Mouse (Mus musculus) kidney, adult 8-10 months (tissue): ENCODE data around the gene Nsa2.

ENCODE experiments used
- DNase-seq, 2 experiments: peaks; one replicate each; pipeline ENCODE4 v3.0.0; 2022

Gene Nsa2

GRCm38 (mm10) chr13:97086316-97086715 is 51.4 kb downstream of the Nsa2 start:
- DNase-seq: no peak

DNA sequence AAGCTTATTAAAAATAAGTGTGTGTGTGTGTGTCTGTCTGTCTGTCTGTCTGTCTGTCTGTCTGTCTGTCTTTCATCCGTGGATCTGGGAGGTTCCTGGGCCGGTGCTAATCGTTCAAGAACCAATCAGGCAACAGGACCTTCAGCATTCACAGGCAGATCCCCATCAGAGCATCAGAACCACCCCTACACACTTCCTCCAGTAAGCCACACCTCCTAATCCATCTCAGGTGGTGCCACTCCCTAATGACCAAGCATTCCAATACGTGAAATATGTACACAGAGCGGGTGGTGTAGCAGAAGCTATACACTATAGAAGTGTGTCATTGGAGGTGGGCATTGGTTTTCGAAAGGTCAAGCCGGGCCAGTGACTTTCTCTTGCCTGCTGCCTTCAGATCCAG is 55.3 kb downstream of the Nsa2 start:
- DNase-seq: no peak

DNA sequence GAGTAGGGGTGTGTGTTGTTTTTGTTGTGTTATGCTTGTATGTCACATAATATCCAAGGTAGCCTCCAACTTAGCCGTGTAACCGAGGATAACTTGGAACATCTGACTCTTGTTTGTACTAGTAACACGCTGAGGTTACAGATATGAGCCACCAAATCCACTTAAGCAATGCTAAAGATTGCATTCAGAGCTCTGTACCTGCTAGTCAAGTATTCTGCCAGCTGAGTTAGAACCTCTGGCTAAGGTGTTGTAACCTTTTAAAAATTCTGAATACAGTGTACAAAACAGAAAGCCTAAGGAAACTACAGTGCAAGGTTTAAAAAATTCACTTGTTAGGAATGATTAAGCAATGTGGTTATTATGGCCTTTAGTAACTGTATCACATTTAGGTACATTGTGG is 57.1 kb downstream of the Nsa2 start:
- no peak for DNase-seq

DNA sequence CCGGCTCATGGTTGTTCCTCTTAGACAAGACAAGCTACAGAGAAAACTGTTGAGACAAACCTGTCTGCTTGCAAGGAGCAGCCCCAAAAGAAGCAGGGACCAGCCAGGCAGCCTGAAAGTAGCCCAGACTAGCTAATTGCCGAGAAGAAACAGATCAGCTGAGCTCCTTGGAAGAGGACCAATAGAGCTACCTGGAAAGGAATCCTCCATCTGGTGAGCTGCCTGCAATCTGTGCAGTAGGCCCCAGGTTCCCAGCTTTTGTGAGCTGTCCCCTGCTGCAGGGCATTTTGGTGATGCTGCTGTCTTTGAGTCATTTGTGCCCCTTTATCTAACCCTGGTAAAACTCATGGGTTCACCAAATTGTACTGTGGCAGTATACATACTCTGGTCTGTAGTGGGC is 57.5 kb downstream of the Nsa2 start:
- DNase-seq: no peak
